Mouse (Mus musculus) intestine, postnatal 0 days (tissue): ENCODE data around the gene Terf2ip. TPM values are rescaled to one million over a fixed set of nuclear protein-coding genes. Genes with fewer than 3 reads are reported as not detected.

Source experiments
- ATAC-seq: fragments of 200-750 bp; cut with Nextera tagmentation; 2 replicates; pipeline ENCODE4 v1.8.0; 2017; ENCODE audit warnings: mild to moderate bottlenecking, moderate TSS enrichment, moderate library complexity
- H3K27ac ChIP-seq: fragments of 300-500 bp; sonication (generic); 2 replicates; pipeline ENCODE4 v1.5.1; 2014; ENCODE audit warnings: mild to moderate bottlenecking, low read depth, low read length, moderate library complexity
- H3K27me3 ChIP-seq: fragments of 300-500 bp; sonication (generic); replicated peaks from 2 replicates; pipeline ENCODE4 v1.6.1; 2014; ENCODE audit warnings: low read length, mixed read lengths; ENCODE audit not compliant: control insufficient read depth, insufficient read depth
- H3K36me3 ChIP-seq: fragments of 300-500 bp; sonication (generic); 2 replicates; pipeline ENCODE4 v1.6.1; 2014; ENCODE audit warnings: mild to moderate bottlenecking, moderate library complexity; ENCODE audit not compliant: control insufficient read depth, insufficient read depth
- H3K4me1 ChIP-seq: fragments of 300-500 bp; sonication (generic); replicated peaks from 2 replicates; pipeline ENCODE4 v1.6.1; 2014; ENCODE audit warnings: antibody characterized with exemption, low read length, mixed read lengths; ENCODE audit not compliant: control insufficient read depth, insufficient read depth
- H3K4me2 ChIP-seq: fragments of 300-500 bp; sonication (generic); replicated peaks from 2 replicates; pipeline ENCODE4 v1.6.1; 2014; ENCODE audit warnings: low read depth, mild to moderate bottlenecking, moderate library complexity
- H3K4me3 ChIP-seq: fragments of 300-500 bp; sonication (generic); 2 replicates; pipeline ENCODE4 v1.5.1; 2014; ENCODE audit warnings: low read depth, low read length
- H3K9ac ChIP-seq: fragments of 300-500 bp; sonication (generic); 2 replicates; pipeline ENCODE4 v1.6.1; 2014; ENCODE audit warnings: mild to moderate bottlenecking, low read depth, low read length
- H3K9me3 ChIP-seq: fragments of 300-500 bp; sonication (generic); 2 replicates; pipeline ENCODE4 v1.6.1; 2016; ENCODE audit warnings: mixed run types; ENCODE audit not compliant: control insufficient read depth
- CTCF ChIP-seq: sonication (generic); IDR thresholded peaks from 2 replicates; pipeline ENCODE4 v1.5.1; 2016; ENCODE audit warnings: low read depth, mild to moderate bottlenecking, control low read depth, antibody characterized with exemption, moderate library complexity
- WGBS: fragments of 180-500 bp; shearing (Covaris S2); extraction: QIAGEN DNeasy Blood & Tissue Kit; methylation state at CpG from one replicate; pipeline ENCODE4 v1.1.7; 2014; 5-methylcytosine and 5-hydroxymethylcytosine counted together
- polyA plus RNA-seq: library from polyadenylated mRNA; unstranded; fragments of >200 nt; fragmentation: Nextera tagmentation; extraction: Ambion mirVana; gene quantifications from 2 replicates; pipeline ENCODE4 v1.2.1, GENCODE M21; 2015

The Terf2ip gene
- polyA plus RNA-seq, 1 experiment from 2014 or later, result 10.1 TPM

DNA sequence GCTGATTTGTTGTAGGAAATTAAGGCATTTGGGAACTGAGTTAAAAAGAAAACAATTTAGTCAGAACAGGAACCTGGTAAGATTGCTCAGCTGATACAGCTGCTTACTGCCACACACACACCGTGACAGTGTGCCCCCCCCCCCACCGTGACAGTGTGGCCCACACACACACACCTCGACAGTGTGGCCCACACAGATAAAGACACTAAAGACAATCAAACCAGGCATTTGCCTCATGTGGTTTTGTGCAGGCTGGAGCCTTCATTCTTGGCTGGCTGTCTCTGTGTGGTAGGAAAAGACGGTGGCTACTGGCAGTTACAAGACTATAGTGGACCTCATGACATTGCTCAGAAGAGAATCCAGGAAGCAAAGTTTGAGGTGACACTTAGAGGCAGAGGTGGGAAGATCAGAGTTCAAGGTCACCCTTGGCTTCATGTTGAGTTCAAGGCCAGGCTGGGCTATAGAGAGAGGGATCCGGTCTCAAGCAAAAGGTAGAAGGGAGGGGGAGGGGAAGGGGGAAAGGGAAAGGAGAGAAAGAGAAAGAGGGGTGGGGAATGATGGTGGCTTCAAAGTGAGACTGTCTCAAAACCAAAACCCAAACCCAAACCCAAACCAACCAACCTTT lies 43.8 kb upstream of the Terf2ip start:
- TF ChIP-seq CTCF, result no peak
- no peak for ATAC-seq

DNA sequence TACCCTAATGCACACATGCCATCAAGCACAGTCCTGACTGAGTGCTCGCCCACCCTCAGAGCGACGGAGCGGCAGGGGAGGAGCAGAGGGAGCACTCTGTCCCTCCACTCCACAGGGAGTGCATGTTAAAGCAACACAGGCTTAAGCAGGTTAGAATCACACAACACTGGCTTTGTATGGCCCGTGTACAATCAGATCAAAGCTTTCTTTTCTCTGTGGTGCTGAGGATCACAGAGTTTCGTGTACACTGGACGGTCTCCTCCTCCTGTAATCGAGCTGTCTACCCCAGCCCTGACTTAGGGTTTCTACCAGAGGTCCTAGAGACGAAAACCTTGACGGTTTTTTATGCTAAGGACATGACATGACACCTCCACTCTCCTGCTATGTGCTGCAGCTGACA lies 42.7 kb upstream of the Terf2ip start:
- H3K4me1 ChIP-seq, result no peaks in the 10 kb centered on the region
- no peak overlapping the region for H3K4me2 ChIP-seq
- peaks cover 4% of the 10 kb centered on the region; the same call in 1 of the 2 replicates for H3K36me3 ChIP-seq
- no peak overlapping the region for H3K4me3 ChIP-seq
- WGBS, result 94% methylated on average over 10 of the region's 10 CpGs
- no peak overlapping the region for H3K27ac ChIP-seq
- no peak for ATAC-seq
- no peaks in the 10 kb centered on the region for H3K27me3 ChIP-seq
- no peak for TF ChIP-seq CTCF
- H3K9ac ChIP-seq, result no peak overlapping the region
- no peaks in the 10 kb centered on the region for H3K9me3 ChIP-seq

More for the DNA sequence above, 43.8 kb upstream of the Terf2ip start:
- Histone ChIP-seq H3K9me3 (no peaks in the 10 kb centered on the region), H3K4me3 (no peak overlapping the region), H3K4me1 (no peaks in the 10 kb centered on the region), H3K36me3 (no peaks in the 10 kb centered on the region), H3K9ac (no peak overlapping the region), H3K4me2 (no peak overlapping the region), H3K27me3 (no peaks in the 10 kb centered on the region), H3K27ac (no peak overlapping the region)
- WGBS, result 84% methylated on average over 5 of the region's 5 CpGs

GRCm38 (mm10) chr8:111968991-111969390 lies 42.2 kb upstream of the Terf2ip start:
- no peak for ATAC-seq
- Histone ChIP-seq H3K4me2 (no peak overlapping the region), H3K36me3 (peaks cover 9% of the 10 kb centered on the region; the same call in 1 of the 2 replicates), H3K9me3 (no peaks in the 10 kb centered on the region), H3K4me3 (no peak overlapping the region), H3K9ac (no peak overlapping the region), H3K4me1 (no peaks in the 10 kb centered on the region), H3K27ac (no peak overlapping the region), H3K27me3 (no peaks in the 10 kb centered on the region)
- 57% methylated on average over 5 of the region's 5 CpGs for WGBS
- no peak for TF ChIP-seq CTCF

DNA sequence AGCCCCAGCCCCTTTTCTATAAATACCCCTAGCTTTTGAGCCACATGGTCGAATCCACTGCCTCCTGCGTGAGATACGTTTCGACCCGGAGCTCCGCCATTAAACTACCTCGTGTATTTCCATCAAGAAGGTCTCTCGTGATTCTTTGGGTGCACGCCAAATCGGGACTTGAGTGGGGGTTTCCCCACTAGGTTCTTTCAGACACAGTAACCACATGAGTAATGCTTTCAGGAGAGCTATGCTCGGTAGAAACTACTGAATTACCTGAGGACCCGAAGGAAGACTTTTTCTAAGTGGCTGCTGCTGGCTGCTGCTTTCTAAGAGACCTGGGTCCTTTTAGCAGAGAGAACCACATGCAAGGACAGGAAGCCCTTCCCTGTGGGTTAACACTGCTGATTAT lies 37.1 kb upstream of the Terf2ip start:
- no peak for TF ChIP-seq CTCF
- H3K27me3 ChIP-seq, result no peaks in the 10 kb centered on the region

GRCm38 (mm10) chr8:111975706-111976105 lies 35.5 kb upstream of the Terf2ip start:
- peaks cover 21% of the 10 kb centered on the region; the same call in 1 of the 2 replicates for H3K36me3 ChIP-seq
- TF ChIP-seq CTCF, result no peak
- WGBS, result 82% methylated on average over 2 of the region's 2 CpGs

More for the DNA sequence above, 37.1 kb upstream of the Terf2ip start:
- H3K9ac ChIP-seq, result no peak overlapping the region
- no peaks in the 10 kb centered on the region for H3K4me1 ChIP-seq
- ATAC-seq, result no peak
- H3K4me2 ChIP-seq, result no peak overlapping the region
- peaks cover 18% of the 10 kb centered on the region; the same call in 1 of the 2 replicates for H3K36me3 ChIP-seq
- H3K9me3 ChIP-seq, result no peaks in the 10 kb centered on the region
- no peak overlapping the region for H3K4me3 ChIP-seq
- no peak overlapping the region for H3K27ac ChIP-seq
- 97% methylated on average over 12 of the region's 12 CpGs for WGBS

DNA sequence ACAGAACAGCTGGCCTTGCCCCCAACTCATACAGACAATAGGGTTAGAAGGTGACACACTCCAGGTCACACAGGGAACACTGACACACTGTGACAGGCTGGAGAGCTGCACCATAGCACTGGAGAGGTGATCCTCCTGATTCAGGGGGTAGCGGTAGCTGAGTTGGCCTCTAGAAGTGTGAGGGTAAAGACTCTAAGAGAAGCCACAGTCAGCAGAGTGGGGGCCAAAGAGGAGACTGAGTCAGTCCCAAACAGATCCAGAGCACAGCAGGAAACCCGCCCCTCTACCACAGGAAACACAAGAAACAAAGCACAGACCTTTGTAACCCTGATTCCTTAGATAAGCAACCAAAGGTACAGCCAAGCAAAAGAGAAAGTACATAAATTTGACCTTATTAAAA lies 34.9 kb upstream of the Terf2ip start:
- H3K27me3 ChIP-seq, result no peaks in the 10 kb centered on the region
- peaks cover 21% of the 10 kb centered on the region; the same call in 1 of the 2 replicates for H3K36me3 ChIP-seq
- TF ChIP-seq CTCF, result no peak
- no peak overlapping the region for H3K9ac ChIP-seq
- WGBS, result 77% methylated on average over 2 of the region's 2 CpGs
- no peaks in the 10 kb centered on the region for H3K4me1 ChIP-seq
- H3K4me3 ChIP-seq, result no peak overlapping the region
- ATAC-seq, result no peak
- H3K4me2 ChIP-seq, result no peak overlapping the region
- no peaks in the 10 kb centered on the region for H3K9me3 ChIP-seq
- H3K27ac ChIP-seq, result no peak overlapping the region

More at GRCm38 (mm10) chr8:111975706-111976105, 35.5 kb upstream of the Terf2ip start:
- H3K9me3 ChIP-seq, result no peaks in the 10 kb centered on the region
- H3K27ac ChIP-seq, result no peak overlapping the region
- no peak overlapping the region for H3K9ac ChIP-seq
- H3K4me2 ChIP-seq, result no peak overlapping the region
- H3K4me3 ChIP-seq, result no peak overlapping the region
- no peaks in the 10 kb centered on the region for H3K4me1 ChIP-seq
- H3K27me3 ChIP-seq, result no peaks in the 10 kb centered on the region
- ATAC-seq, result no peak
